Mouse (Mus musculus): Measurements from ENCODE around the gene Foxe3.

- TF ChIP-seq ZC3H11A (IDR thresholded peaks at IDR 0.05; ENCODE audit: borderline replicate concordance, low read depth, low read length) = no peak
- TF ChIP-seq MAFK (IDR thresholded peaks at IDR 0.05; ENCODE audit: insufficient read depth, low read depth, low read length) = no peak
- TF ChIP-seq CHD2 (IDR thresholded peaks at IDR 0.05; ENCODE audit: low read depth, low read length) = no peak
- TF ChIP-seq ZNF384 (IDR thresholded peaks at IDR 0.05; ENCODE audit: low read depth, low read length) = 0 out of 2 replicates have a peak, but pooled peaks have one; percentile 27
- TF ChIP-seq HCFC1 (IDR thresholded peaks at IDR 0.05; ENCODE audit: borderline replicate concordance, insufficient read depth, low read length) = no peak
Measured at GRCm38 (mm10) chr4:114903422-114903782, 22.4 kb downstream of the Foxe3 start.
